Mouse (Mus musculus) urinary bladder, adult 2 months (tissue): ENCODE data around the gene Tnni3k. TPM values are rescaled to one million over a fixed set of nuclear protein-coding genes. Genes with fewer than 3 reads are reported as not detected.
"Not testable (repeated sequence)": the region's sequence is repeated elsewhere in the genome, so short reads cannot be mapped to it uniquely, and the experiment has no call there.

ENCODE experiments used
- DNase-seq: peaks from one replicate; pipeline ENCODE4 v3.0.0; 2022; ENCODE audit warnings: low spot score
- polyA plus RNA-seq: library from polyadenylated mRNA; depleted of rRNA; stranded (reverse); fragments of >200 nt; gene quantifications from 2 replicates; pipeline ENCODE4 v1.2.3, GENCODE M21; 2012

Tnni3k gene
- polyA plus RNA-seq, 1 experiment, result not detected

- DNase-seq, result no peak
Measured at GRCm38 (mm10) chr3:154836137-154836536, 219.1 kb downstream of the Tnni3k start.

GRCm38 (mm10) chr3:154834373-154834772, 220.8 kb downstream of the Tnni3k start:
- DNase-seq, result no peak

- DNase-seq, result no peak
Measured at GRCm38 (mm10) chr3:154825739-154826138, 229.5 kb downstream of the Tnni3k start.

- DNase-seq, result no peak
Measured at GRCm38 (mm10) chr3:154824713-154825112, 230.5 kb downstream of the Tnni3k start.

- DNase-seq, result not testable (repeated sequence)
Measured at GRCm38 (mm10) chr3:154819684-154820083, 235.5 kb downstream of the Tnni3k start.

- no peak for DNase-seq
Measured at GRCm38 (mm10) chr3:154817732-154818131, 237.5 kb downstream of the Tnni3k start.

- DNase-seq, result no peak
Measured at GRCm38 (mm10) chr3:154816801-154817625, 238.2 kb downstream of the Tnni3k start.

- no peak for DNase-seq
Measured at GRCm38 (mm10) chr3:154816231-154816630, 239.0 kb downstream of the Tnni3k start.

- no peak for DNase-seq
Measured at GRCm38 (mm10) chr3:154815606-154816005, 239.6 kb downstream of the Tnni3k start.

- DNase-seq, result no peak
Measured at GRCm38 (mm10) chr3:154812893-154813292, 242.3 kb downstream of the Tnni3k start.

GRCm38 (mm10) chr3:154811833-154812232, 243.4 kb downstream of the Tnni3k start:
- no peak for DNase-seq

- DNase-seq, result no peak
Measured at GRCm38 (mm10) chr3:154811281-154811680, 243.9 kb downstream of the Tnni3k start.

GRCm38 (mm10) chr3:154810273-154810870, 244.8 kb downstream of the Tnni3k start:
- DNase-seq, result no peak

GRCm38 (mm10) chr3:154806626-154807025, 248.6 kb downstream of the Tnni3k start:
- no peak for DNase-seq

- DNase-seq, result no peak
Measured at GRCm38 (mm10) chr3:154800888-154801429, 254.2 kb downstream of the Tnni3k start.

- DNase-seq, result no peak
Measured at GRCm38 (mm10) chr3:154800454-154800853, 254.8 kb downstream of the Tnni3k start.

GRCm38 (mm10) chr3:154798806-154799205, 256.4 kb downstream of the Tnni3k start:
- DNase-seq, result no peak

GRCm38 (mm10) chr3:154793571-154793970, 261.6 kb downstream of the Tnni3k start:
- DNase-seq, result no peak

- no peak for DNase-seq
Measured at GRCm38 (mm10) chr3:154787611-154788010, 267.6 kb downstream of the Tnni3k start.

GRCm38 (mm10) chr3:154786354-154786753, 268.9 kb downstream of the Tnni3k start:
- DNase-seq, result no peak

GRCm38 (mm10) chr3:154778836-154779595, 276.2 kb downstream of the Tnni3k start:
- no peak for DNase-seq

GRCm38 (mm10) chr3:154771651-154772050, 283.6 kb downstream of the Tnni3k start:
- no peak for DNase-seq
